Mouse (Mus musculus): ENCODE results near the gene Hoxd9.

The Hoxd9 gene

DNA sequence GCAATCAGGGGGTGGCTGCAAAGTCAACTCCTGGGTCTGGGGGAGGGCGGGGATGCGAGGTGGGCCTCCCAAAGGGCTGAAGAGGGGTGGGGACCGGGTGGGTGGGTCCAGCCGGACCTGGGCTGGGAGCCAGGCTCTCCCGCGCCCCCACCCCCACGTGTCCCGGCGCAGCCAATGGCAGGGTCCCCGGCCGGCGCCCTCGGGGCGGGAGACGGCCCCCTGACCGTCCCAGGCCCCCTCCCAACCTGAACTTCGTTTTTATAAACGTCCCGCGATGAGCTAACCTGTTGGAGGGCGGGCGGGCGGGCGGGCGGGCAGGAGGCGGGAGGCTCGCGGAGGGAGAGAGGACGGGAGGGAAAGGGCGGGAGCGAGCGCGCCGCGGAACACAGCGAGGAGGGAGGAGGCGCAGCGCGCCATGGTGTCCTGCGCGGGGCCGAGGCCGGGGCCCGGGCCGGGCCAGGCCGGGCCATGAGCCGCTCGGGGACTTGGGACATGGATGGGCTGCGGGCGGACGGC, 29.6 kb upstream of the Hoxd9 start, which contains the start of gene Hoxd13:
Gene Hoxd13, plus strand, starts transcription at position 469 of the 516 bp plus-strand sequence.
- in situ Hi-C loops (cut with MboI, MseI), result loop anchor here (25.0 kb wide), 1 partner anchor 706 kb away; no protein-coding TSS in a partner anchor

- in situ Hi-C loops (cut with MboI, MseI), result loop anchor here (25.0 kb wide), 1 partner anchor 706 kb away; no protein-coding TSS in a partner anchor
Measured at GRCm38 (mm10) chr2:74668370-74669229, 28.9 kb upstream of the Hoxd9 start.

GRCm38 (mm10) chr2:74669230-74669578, 28.3 kb upstream of the Hoxd9 start:
- in situ Hi-C loops (cut with MboI, MseI), result loop anchor here (25.0 kb wide), 1 partner anchor 707 kb away; no protein-coding TSS in a partner anchor

GRCm38 (mm10) chr2:74669650-74670235, 27.8 kb upstream of the Hoxd9 start:
- in situ Hi-C loops (cut with MboI, MseI), result loop anchor here (25.0 kb wide), 1 partner anchor 707 kb away; no protein-coding TSS in a partner anchor

DNA sequence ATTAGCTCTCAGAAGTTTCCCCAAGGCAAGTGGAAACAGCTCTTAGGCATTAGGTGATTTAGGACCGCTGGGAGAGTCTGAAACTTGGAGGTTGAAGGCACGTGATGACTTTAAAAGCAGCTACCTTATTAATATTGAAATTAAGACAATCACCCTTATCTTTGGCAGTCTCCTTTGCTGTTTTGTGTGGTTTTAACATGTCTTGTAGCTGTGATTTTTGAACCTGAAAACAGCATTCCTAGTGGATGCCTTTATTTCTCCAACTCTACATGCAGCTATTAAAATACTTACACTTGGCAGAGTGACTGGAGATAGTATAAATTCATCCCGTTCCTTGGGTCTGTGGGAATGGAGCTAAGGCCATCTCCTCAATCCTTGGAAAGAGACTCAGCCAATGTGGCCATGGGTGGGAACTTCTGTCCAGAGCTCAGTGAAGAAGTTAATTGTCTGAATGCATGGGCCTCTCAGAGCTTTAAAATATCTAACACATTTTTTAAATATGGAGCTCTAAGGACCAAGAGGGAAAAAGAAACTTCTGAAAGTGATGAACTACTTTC, 26.8 kb upstream of the Hoxd9 start:
- in situ Hi-C loops (cut with MboI, MseI), result loop anchor here (25.0 kb wide), 1 partner anchor 708 kb away; no protein-coding TSS in a partner anchor

DNA sequence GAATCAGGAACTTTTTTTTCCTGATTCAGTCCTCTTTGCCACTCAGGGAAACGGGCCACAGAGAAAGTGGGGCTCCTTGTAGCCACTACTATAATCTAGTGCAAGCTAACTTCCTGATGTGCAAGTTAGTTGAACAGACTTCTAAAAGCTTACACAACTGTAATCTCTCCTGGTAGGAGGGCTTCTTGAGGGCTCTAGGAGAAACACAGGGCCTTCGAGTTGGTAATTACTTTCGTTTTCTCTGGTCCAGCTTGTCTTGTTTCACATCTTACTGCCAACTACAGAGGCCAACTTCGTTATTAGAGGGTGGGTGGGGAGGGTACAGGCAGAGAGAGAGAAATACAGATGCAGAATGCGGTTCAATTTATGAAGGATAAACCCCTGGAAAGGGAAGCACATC, 25.7 kb upstream of the Hoxd9 start:
- in situ Hi-C loops (cut with MboI, MseI), result loop anchor here (25.0 kb wide), 1 partner anchor 710 kb away; no protein-coding TSS in a partner anchor

DNA sequence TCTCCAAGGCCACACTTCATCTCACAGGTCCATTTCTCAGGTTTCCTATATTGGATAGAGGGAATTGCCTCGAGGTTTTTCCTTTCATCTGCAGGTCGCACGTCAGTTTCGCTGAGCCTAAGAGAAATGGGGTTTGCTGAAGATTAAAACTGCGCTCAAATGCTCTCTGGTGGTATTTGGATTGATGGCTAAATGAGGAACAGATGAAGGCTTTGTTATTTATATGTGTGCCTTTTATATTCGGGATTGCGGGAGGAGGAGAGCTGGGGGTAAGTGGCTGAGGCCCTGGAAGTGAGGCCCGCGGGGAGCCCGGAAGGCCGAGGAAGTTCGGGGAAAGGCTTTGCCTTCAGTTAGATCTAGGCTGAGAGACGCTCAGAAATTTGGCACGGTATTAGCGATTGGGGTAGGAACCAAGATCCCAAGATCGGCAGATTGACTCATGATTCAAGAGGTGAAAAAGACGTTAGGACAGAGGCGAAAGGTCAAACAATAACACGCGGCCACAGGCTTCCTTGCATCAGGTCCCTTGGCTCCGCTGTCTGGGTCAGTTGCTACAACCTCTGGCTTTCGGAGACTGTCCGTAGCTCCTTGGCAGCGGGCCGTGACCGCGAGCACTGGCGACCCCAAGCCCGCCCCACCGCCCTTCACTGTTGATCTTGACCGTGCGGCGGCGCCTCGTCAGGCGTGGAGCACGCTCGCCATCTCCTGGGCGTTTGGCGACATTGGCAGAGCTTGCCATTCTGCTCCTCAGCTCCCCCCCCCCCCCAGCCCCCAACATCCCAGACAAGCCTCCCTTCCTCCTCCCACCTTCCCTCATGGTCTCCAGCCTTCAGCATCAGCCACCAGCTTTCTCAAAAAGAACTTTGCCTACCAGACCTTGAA, 24.8 kb upstream of the Hoxd9 start:
- in situ Hi-C loops (cut with MboI, MseI), result loop anchor here (25.0 kb wide), 1 partner anchor 710 kb away; no protein-coding TSS in a partner anchor

- in situ Hi-C loops (cut with MboI, MseI), result loop anchor here (25.0 kb wide), 1 partner anchor 712 kb away; no protein-coding TSS in a partner anchor
Measured at GRCm38 (mm10) chr2:74673835-74674425, 23.6 kb upstream of the Hoxd9 start.

- in situ Hi-C loops (cut with MboI, MseI), result loop anchor here (25.0 kb wide), 1 partner anchor 713 kb away; no protein-coding TSS in a partner anchor
Measured at GRCm38 (mm10) chr2:74674881-74675665, 22.5 kb upstream of the Hoxd9 start, which contains the start of gene Hoxd12. Gene Hoxd12, plus strand, starts transcription at chr2:74675013.

DNA sequence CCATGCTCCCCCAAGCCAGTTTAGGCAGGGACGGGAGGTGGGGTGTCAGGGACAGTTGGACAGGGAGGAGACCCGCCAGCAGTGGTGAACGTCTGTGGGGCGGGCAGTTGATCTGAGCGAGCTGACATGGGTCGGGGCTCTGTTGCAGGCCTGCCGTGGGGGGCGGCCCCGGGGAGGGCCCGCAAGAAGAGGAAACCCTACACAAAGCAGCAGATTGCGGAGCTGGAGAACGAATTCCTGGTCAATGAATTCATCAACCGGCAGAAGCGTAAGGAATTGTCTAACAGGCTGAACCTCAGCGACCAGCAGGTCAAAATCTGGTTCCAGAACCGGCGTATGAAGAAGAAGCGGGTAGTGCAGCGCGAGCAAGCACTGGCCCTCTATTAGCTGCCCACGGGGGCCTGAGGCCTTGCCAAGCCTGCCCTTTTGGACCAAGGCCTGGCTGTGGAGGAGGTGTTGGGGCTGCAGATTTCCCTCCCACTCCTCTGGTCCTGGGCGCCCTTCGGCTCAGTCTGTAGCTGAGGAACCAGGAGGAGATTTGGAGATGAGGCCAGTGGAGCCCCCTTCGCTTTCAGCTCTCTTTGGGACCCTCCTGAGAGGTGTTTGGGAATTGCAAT, 21.8 kb upstream of the Hoxd9 start:
- in situ Hi-C loops (cut with MboI, MseI), result no loop called here

- in situ Hi-C loops (cut with MboI, MseI), result no loop called here
Measured at GRCm38 (mm10) chr2:74676376-74677052, 21.0 kb upstream of the Hoxd9 start.

DNA sequence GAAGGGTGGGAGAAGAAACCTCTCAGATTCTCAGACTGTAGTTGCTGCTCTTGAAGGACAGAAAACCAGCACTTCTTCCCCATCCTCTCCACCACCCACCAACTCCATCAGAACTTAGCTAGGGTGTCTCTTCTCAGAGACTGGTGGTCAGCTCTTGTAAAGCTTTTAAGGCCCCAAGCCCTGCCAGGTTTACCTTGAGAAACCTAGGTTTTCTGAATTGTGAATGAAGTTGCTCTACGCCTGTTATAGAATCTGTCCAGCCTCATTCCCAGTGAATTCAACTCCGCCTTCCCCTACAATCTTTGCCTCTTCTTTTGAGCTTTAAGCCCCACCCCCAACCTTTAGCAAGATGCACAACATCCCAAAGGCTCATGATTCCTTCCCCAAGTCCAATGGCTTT, 20.4 kb upstream of the Hoxd9 start:
- in situ Hi-C loops (cut with MboI, MseI), result no loop called here

DNA sequence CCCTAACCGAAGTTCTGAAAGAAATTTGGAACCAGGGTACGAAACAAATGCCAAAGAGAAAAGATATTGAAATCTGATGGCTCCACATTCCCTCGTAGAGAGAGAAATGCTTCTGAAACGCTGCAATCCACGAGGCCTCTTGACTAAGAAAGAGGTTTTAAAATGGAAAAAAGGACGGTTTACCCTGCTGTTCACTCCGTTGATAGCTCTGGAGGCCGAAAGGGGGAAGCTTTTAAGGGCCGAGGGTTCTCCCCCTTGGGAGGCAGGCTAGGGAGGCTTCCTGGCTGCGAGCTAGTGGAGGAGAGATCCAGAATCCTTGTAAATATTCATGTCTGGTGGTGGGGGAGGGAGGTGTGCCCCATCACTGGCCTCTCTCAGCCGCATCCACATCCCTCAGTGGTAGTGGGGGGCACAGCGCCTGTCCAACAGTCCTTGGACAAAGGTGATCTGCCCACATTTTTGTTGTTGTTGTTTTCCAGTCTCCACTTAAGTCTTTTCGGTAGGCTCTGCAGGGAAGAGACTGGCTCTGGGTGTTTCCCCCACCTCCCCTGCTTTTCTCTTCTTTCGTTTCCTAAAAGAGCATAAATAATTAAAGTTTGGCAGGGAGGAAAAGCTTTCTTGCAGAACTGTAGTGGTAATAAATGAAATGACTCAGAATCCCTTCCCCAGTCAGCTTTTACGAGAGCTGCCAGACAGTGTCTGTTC, 18.5 kb upstream of the Hoxd9 start, which contains the start of gene Hoxd11:
Gene Hoxd11, plus strand, starts transcription at position 667 of the 705 bp plus-strand sequence.
- in situ Hi-C loops (cut with MboI, MseI), result no loop called here

DNA sequence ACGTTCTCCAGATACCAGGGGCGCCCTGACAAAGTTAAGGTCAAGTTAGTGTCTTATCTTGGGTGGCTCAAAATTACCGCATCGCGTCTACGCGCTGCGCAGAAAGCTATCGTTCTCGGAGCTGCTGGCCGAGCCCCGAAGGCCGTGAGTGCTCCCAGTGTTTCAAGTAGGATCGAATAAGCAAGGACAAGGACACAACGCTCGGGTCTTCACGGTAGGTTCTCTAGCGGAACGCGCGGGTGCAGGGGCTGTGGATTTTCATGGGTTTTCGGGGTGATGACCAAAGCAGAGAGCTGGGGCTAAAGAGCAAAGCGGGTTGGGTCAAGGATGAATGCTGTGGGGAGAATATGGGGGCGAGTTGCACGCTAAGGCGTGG, 17.9 kb upstream of the Hoxd9 start:
- in situ Hi-C loops (cut with MboI, MseI), result no loop called here

GRCm38 (mm10) chr2:74679980-74680379, 17.5 kb upstream of the Hoxd9 start:
- in situ Hi-C loops (cut with MboI, MseI), result loop anchor here (10.0 kb wide), 1 partner anchor 1095 kb away; the partner anchor contains the start of gene Chrna1

- in situ Hi-C loops (cut with MboI, MseI), result loop anchor here (10.0 kb wide), 1 partner anchor 1096 kb away; the partner anchor contains the start of gene Chrna1
Measured at GRCm38 (mm10) chr2:74680561-74681398, 16.7 kb upstream of the Hoxd9 start.

All from T-helper 1 cell (primary cell).